Mouse (Mus musculus): ENCODE results near the gene Zdhhc4.

DNA sequence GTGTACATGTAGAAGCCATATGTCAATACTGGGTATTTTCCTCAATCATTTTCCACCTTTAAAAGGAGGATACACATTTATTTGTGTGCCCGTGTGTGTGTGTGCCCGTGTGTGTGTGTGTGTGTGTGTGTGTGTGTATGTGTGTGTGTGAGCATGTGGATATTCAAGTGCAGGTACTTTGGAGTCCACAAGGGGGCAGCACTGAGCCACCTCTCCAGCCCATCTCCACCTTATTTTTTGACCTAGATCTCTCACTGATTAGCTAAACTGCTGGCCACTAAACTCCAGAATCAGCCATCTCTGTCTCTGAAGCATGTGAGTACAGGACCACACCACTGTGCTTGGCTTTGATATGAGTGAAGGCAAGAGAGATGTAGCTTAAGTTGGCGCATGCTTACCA is 34.2 kb downstream of the Zdhhc4 start:
- peak; percentile 11 for TF ChIP-seq CTCF (IDR thresholded peaks at IDR 0.05; ENCODE audit: low read depth)
- TF ChIP-seq EP300 (IDR thresholded peaks at IDR 0.05; ENCODE audit: low read depth): no peak
